Mouse (Mus musculus): ENCODE data around the gene Scamp2. TPM values are rescaled to one million over a fixed set of nuclear protein-coding genes. Genes with fewer than 3 reads are reported as not detected.

Scamp2 gene
- polyA plus RNA-seq, 1 experiment = 46.4 TPM

GRCm38 (mm10) chr9:57604875-57605274 lies 44.1 kb downstream of the Scamp2 start:
- no peak for TF ChIP-seq POLR2A (IDR thresholded peaks at IDR 0.05; ENCODE audit: borderline replicate concordance, control insufficient read depth, low read depth, low read length)
- TF ChIP-seq CTCF (IDR thresholded peaks at IDR 0.05; ENCODE audit: control insufficient read depth, insufficient read depth, low read length) = no peak
- no peak overlapping the region for H3K27ac ChIP-seq (ENCODE audit: control insufficient read depth, insufficient read depth, low read depth, low read length, poor library complexity)
- WGBS = 76% methylated on average over 4 of the region's 4 CpGs

GRCm38 (mm10) chr9:57605503-57605902 lies 44.8 kb downstream of the Scamp2 start:
- Histone ChIP-seq H3K4me3 (replicated peaks; ENCODE audit: control insufficient read depth, low read depth, low read length) (no peak overlapping the region), H3K27ac (ENCODE audit: control insufficient read depth, insufficient read depth, low read depth, low read length, poor library complexity) (no peak overlapping the region), H3K4me1 (ENCODE audit: control insufficient read depth, insufficient read depth, low read length) (no peaks in the 10 kb centered on the region)
- TF ChIP-seq CTCF (IDR thresholded peaks at IDR 0.05; ENCODE audit: control insufficient read depth, insufficient read depth, low read length) (no peak), POLR2A (IDR thresholded peaks at IDR 0.05; ENCODE audit: borderline replicate concordance, control insufficient read depth, low read depth, low read length) (no peak)
- 29% methylated on average over 9 of the region's 9 CpGs for WGBS

More at GRCm38 (mm10) chr9:57604875-57605274, 44.1 kb downstream of the Scamp2 start:
- Histone ChIP-seq H3K4me3 (replicated peaks; ENCODE audit: control insufficient read depth, low read depth, low read length) (no peak overlapping the region), H3K4me1 (ENCODE audit: control insufficient read depth, insufficient read depth, low read length) (no peaks in the 10 kb centered on the region)

DNA sequence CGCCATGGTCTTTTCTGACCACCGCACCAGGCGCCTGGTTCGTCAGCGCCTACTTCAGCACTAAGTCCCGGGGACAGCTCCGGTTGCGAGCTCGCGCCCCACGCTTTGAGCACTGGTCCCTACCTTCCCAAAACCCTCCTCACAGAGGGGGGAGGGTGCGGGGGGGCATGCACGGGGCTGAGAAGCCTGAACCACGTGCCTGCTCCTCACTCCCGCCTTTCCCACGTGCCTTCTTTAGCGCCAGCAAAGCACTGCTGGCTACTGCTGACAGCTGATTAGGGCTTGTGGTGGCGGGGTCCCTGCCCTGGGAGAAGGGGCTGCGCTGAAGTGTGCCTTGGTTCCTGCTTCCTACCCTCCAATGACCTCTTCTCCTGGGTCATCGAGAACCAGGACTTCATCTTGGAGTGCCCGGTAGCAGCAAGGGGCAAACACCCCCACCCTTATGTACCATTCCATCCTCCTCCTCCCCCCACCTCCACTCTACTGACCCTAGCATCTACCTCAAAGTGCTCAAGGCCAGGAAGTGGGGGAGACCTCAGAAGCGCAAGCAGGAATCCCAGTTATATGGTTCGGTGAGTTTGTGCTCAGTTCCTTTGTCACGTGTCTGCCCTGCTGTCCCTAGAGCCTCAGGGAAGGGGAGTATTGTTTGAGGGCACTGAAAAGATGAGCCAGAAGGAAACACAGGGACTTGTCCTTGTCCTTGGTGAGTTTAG lies 45.6 kb downstream of the Scamp2 start, which contains the start of gene Cplx3:
Gene Cplx3 (minus strand): TSS at position 143 of the 713 bp plus-strand sequence.
- Histone ChIP-seq H3K4me1 (ENCODE audit: control insufficient read depth, insufficient read depth, low read length) (no peaks in the 10 kb centered on the region), H3K4me3 (replicated peaks; ENCODE audit: control insufficient read depth, low read depth, low read length) (no peak within 1 kb of the TSS), H3K27ac (ENCODE audit: control insufficient read depth, insufficient read depth, low read depth, low read length, poor library complexity) (no peak within 1 kb of the TSS)
- TF ChIP-seq CTCF (IDR thresholded peaks at IDR 0.05; ENCODE audit: control insufficient read depth, insufficient read depth, low read length) (no peak), POLR2A (IDR thresholded peaks at IDR 0.05; ENCODE audit: borderline replicate concordance, control insufficient read depth, low read depth, low read length) (no peak)
- 7% methylated on average over 24 of the region's 24 CpGs for WGBS

- no peak overlapping the region for H3K27ac ChIP-seq (ENCODE audit: control insufficient read depth, insufficient read depth, low read depth, low read length, poor library complexity)
- H3K4me3 ChIP-seq (replicated peaks; ENCODE audit: control insufficient read depth, low read depth, low read length) = no peak overlapping the region
- 54% methylated on average over 3 of the region's 3 CpGs for WGBS
- TF ChIP-seq POLR2A (IDR thresholded peaks at IDR 0.05; ENCODE audit: borderline replicate concordance, control insufficient read depth, low read depth, low read length) (no peak), CTCF (IDR thresholded peaks at IDR 0.05; ENCODE audit: control insufficient read depth, insufficient read depth, low read length) (no peak)
- H3K4me1 ChIP-seq (ENCODE audit: control insufficient read depth, insufficient read depth, low read length) = no peaks in the 10 kb centered on the region; the same call in 1 of the 2 replicates
Observed at GRCm38 (mm10) chr9:57609803-57610202, 49.1 kb downstream of the Scamp2 start.

DNA sequence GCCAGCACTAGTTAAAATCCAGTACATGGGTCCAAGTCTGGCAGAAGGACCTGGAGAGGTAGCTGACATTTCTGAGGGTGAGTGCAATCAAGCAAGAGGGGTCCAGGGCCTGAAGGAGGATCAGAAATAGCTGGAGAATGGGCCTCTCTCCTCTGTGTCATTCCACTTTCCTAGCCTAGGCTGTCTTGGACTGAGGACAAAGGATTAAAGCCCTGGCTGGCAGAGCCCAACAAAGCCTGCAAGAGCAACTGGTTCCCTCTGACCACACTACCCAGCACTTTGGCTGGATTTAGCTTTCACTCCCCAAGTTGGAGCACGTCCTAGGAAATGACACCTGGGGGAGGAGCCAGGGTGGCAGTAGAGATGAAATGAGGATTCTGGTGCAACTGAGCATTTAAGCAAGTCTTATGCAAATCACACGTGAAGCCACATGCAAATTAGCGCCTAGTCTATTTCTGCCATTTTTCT lies 49.6 kb downstream of the Scamp2 start:
- no peak overlapping the region for H3K27ac ChIP-seq (ENCODE audit: control insufficient read depth, insufficient read depth, low read depth, low read length, poor library complexity)
- no peaks in the 10 kb centered on the region; the same call in 1 of the 2 replicates for H3K4me1 ChIP-seq (ENCODE audit: control insufficient read depth, insufficient read depth, low read length)
- WGBS = 43% methylated on average over 3 of the region's 3 CpGs
- H3K4me3 ChIP-seq (replicated peaks; ENCODE audit: control insufficient read depth, low read depth, low read length) = no peak overlapping the region
- TF ChIP-seq POLR2A (IDR thresholded peaks at IDR 0.05; ENCODE audit: borderline replicate concordance, control insufficient read depth, low read depth, low read length) (no peak), CTCF (IDR thresholded peaks at IDR 0.05; ENCODE audit: control insufficient read depth, insufficient read depth, low read length) (no peak)

GRCm38 (mm10) chr9:57612587-57612986 lies 51.8 kb downstream of the Scamp2 start:
- WGBS = 74% methylated on average over 7 of the region's 7 CpGs
- TF ChIP-seq POLR2A (IDR thresholded peaks at IDR 0.05; ENCODE audit: borderline replicate concordance, control insufficient read depth, low read depth, low read length) (no peak), CTCF (IDR thresholded peaks at IDR 0.05; ENCODE audit: control insufficient read depth, insufficient read depth, low read length) (no peak)
- no peak overlapping the region for H3K27ac ChIP-seq (ENCODE audit: control insufficient read depth, insufficient read depth, low read depth, low read length, poor library complexity)
- H3K4me3 ChIP-seq (replicated peaks; ENCODE audit: control insufficient read depth, low read depth, low read length) = no peak overlapping the region
- no peaks in the 10 kb centered on the region; the same call in 1 of the 2 replicates for H3K4me1 ChIP-seq (ENCODE audit: control insufficient read depth, insufficient read depth, low read length)

DNA sequence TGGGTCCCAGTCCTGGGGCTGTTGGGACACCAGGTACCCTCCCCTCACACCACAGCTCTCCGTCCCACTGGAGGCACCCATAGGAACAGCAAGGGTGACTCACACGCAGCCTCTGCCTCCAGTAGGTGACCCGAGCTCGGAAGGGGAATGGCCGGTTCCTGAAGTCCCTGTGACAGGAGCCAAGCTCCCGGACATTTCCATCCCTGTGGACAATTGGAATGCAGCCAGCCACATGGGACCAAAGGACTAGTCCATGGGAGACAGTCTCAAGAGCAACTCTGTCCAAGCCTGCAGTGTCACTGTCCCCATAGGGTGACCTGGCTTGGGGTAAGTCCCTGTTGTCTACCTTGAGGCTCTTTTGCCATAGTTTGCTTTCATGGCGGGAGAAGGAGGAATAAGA lies 53.2 kb downstream of the Scamp2 start:
- TF ChIP-seq POLR2A (IDR thresholded peaks at IDR 0.05; ENCODE audit: borderline replicate concordance, control insufficient read depth, low read depth, low read length) (no peak), CTCF (IDR thresholded peaks at IDR 0.05; ENCODE audit: control insufficient read depth, insufficient read depth, low read length) (no peak)
- H3K4me3 ChIP-seq (replicated peaks; ENCODE audit: control insufficient read depth, low read depth, low read length) = no peak overlapping the region
- WGBS = 78% methylated on average over 7 of the region's 7 CpGs
- H3K4me1 ChIP-seq (ENCODE audit: control insufficient read depth, insufficient read depth, low read length) = no peaks in the 10 kb centered on the region; the same call in 1 of the 2 replicates
- no peak overlapping the region for H3K27ac ChIP-seq (ENCODE audit: control insufficient read depth, insufficient read depth, low read depth, low read length, poor library complexity)

DNA sequence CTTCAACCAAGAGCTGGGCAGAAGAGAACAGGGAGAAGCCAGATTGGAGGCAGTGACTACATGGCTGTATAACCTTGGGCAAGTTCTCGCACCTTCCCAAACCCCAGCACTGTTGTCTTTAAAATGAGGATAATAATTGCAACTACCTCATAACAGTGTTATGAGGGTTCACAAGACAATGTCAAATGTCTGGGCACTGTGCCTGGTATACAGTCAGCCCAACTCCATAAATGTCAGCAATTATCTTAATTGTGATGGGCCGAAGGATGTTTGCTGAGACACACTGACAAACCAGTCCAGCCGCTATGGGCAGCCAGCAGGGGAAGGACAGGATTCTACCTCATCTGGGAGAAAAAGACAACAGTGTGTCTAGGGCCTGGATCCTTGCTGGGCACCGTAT lies 54.0 kb downstream of the Scamp2 start:
- no peaks in the 10 kb centered on the region; the same call in 1 of the 2 replicates for H3K4me1 ChIP-seq (ENCODE audit: control insufficient read depth, insufficient read depth, low read length)

More for the DNA sequence above, 54.0 kb downstream of the Scamp2 start:
- H3K4me3 ChIP-seq (replicated peaks; ENCODE audit: control insufficient read depth, low read depth, low read length) = no peak overlapping the region
- 89% methylated on average over 4 of the region's 4 CpGs for WGBS
- H3K27ac ChIP-seq (ENCODE audit: control insufficient read depth, insufficient read depth, low read depth, low read length, poor library complexity) = no peak overlapping the region
- TF ChIP-seq POLR2A (IDR thresholded peaks at IDR 0.05; ENCODE audit: borderline replicate concordance, control insufficient read depth, low read depth, low read length) = no peak
- no peak for TF ChIP-seq CTCF (IDR thresholded peaks at IDR 0.05; ENCODE audit: control insufficient read depth, insufficient read depth, low read length)
